Mouse (Mus musculus): Measurements from ENCODE around the gene Padi2. TPM values are rescaled to one million over a fixed set of nuclear protein-coding genes. Genes with fewer than 3 reads are reported as not detected.

The Padi2 gene
- polyA plus RNA-seq, 1 experiment from 2014 or later: 2.4 TPM

- no peak for DNase-seq (ENCODE audit: low spot score)
- Histone ChIP-seq H3K27me3 (replicated peaks; ENCODE audit: control insufficient read depth, insufficient read depth, low read length) (peaks cover 8% of the 10 kb centered on the region), H3K9me3 (ENCODE audit: control insufficient read depth, low read length) (no peaks in the 10 kb centered on the region), H3K27ac (ENCODE audit: low read depth, low read length) (no peak overlapping the region), H3K4me3 (ENCODE audit: low read depth, low read length) (no peak overlapping the region), H3K4me1 (replicated peaks; ENCODE audit: control insufficient read depth, insufficient read depth, low read length) (peaks cover 8% of the 10 kb centered on the region; the same call in 1 of the 2 replicates), H3K9ac (ENCODE audit: low read depth, low read length) (no peak overlapping the region), H3K36me3 (ENCODE audit: control insufficient read depth, insufficient read depth, low read length) (no peaks in the 10 kb centered on the region), H3K4me2 (no peak overlapping the region)
- 77% methylated on average over 8 of the region's 8 CpGs for WGBS
- no peak for ATAC-seq (replicated peaks; ENCODE audit: low FRiP score)
These were observed 36.2 kb upstream of the Padi2 start for GRCm38 (mm10) chr4:140869945-140870344.

GRCm38 (mm10) chr4:140870876-140871275 is 35.3 kb upstream of the Padi2 start:
- no peaks in the 10 kb centered on the region for H3K9me3 ChIP-seq (ENCODE audit: control insufficient read depth, low read length)
- WGBS: 77% methylated on average over 7 of the region's 7 CpGs
- no peak for ATAC-seq (replicated peaks; ENCODE audit: low FRiP score)
- H3K9ac ChIP-seq (ENCODE audit: low read depth, low read length): no peak overlapping the region
- H3K4me3 ChIP-seq (ENCODE audit: low read depth, low read length): no peak overlapping the region
- H3K36me3 ChIP-seq (ENCODE audit: control insufficient read depth, insufficient read depth, low read length): no peaks in the 10 kb centered on the region
- H3K27me3 ChIP-seq (replicated peaks; ENCODE audit: control insufficient read depth, insufficient read depth, low read length): peaks cover 8% of the 10 kb centered on the region
- no peak overlapping the region for H3K4me2 ChIP-seq
- peaks cover 8% of the 10 kb centered on the region; the same call in 1 of the 2 replicates for H3K4me1 ChIP-seq (replicated peaks; ENCODE audit: control insufficient read depth, insufficient read depth, low read length)
- DNase-seq (ENCODE audit: low spot score): no peak
- H3K27ac ChIP-seq (ENCODE audit: low read depth, low read length): no peak overlapping the region

GRCm38 (mm10) chr4:140871376-140871775 is 34.8 kb upstream of the Padi2 start:
- H3K4me2 ChIP-seq: no peak overlapping the region
- peaks cover 8% of the 10 kb centered on the region for H3K27me3 ChIP-seq (replicated peaks; ENCODE audit: control insufficient read depth, insufficient read depth, low read length)
- no peak overlapping the region for H3K27ac ChIP-seq (ENCODE audit: low read depth, low read length)
- H3K9ac ChIP-seq (ENCODE audit: low read depth, low read length): no peak overlapping the region
- ATAC-seq (replicated peaks; ENCODE audit: low FRiP score) (no peak), DNase-seq (ENCODE audit: low spot score) (no peak)
- no peak overlapping the region for H3K4me3 ChIP-seq (ENCODE audit: low read depth, low read length)
- H3K36me3 ChIP-seq (ENCODE audit: control insufficient read depth, insufficient read depth, low read length): no peaks in the 10 kb centered on the region
- peaks cover 8% of the 10 kb centered on the region; the same call in 1 of the 2 replicates for H3K4me1 ChIP-seq (replicated peaks; ENCODE audit: control insufficient read depth, insufficient read depth, low read length)
- H3K9me3 ChIP-seq (ENCODE audit: control insufficient read depth, low read length): no peaks in the 10 kb centered on the region
- WGBS: 75% methylated on average over 3 of the region's 3 CpGs

GRCm38 (mm10) chr4:140871851-140872685 is 34.1 kb upstream of the Padi2 start:
- Histone ChIP-seq H3K4me3 (ENCODE audit: low read depth, low read length) (no peak overlapping the region), H3K9me3 (ENCODE audit: control insufficient read depth, low read length) (no peaks in the 10 kb centered on the region), H3K36me3 (ENCODE audit: control insufficient read depth, insufficient read depth, low read length) (no peaks in the 10 kb centered on the region), H3K4me2 (no peak overlapping the region), H3K27me3 (replicated peaks; ENCODE audit: control insufficient read depth, insufficient read depth, low read length) (peaks cover 8% of the 10 kb centered on the region), H3K27ac (ENCODE audit: low read depth, low read length) (no peak overlapping the region), H3K9ac (ENCODE audit: low read depth, low read length) (no peak overlapping the region), H3K4me1 (replicated peaks; ENCODE audit: control insufficient read depth, insufficient read depth, low read length) (peaks cover 8% of the 10 kb centered on the region; the same call in 1 of the 2 replicates)
- DNase-seq (ENCODE audit: low spot score) (no peak), ATAC-seq (replicated peaks; ENCODE audit: low FRiP score) (no peak)
- 66% methylated on average over 8 of the region's 8 CpGs for WGBS

- WGBS: 78% methylated on average over 5 of the region's 5 CpGs
- H3K27me3 ChIP-seq (replicated peaks; ENCODE audit: control insufficient read depth, insufficient read depth, low read length): peaks cover 8% of the 10 kb centered on the region
- DNase-seq (ENCODE audit: low spot score): no peak
These were observed 33.5 kb upstream of the Padi2 start for GRCm38 (mm10) chr4:140872686-140872992.

GRCm38 (mm10) chr4:140873011-140873410 is 33.1 kb upstream of the Padi2 start:
- H3K4me1 ChIP-seq (replicated peaks; ENCODE audit: control insufficient read depth, insufficient read depth, low read length): peaks cover 8% of the 10 kb centered on the region; the same call in 1 of the 2 replicates
- H3K9ac ChIP-seq (ENCODE audit: low read depth, low read length): no peak overlapping the region
- H3K36me3 ChIP-seq (ENCODE audit: control insufficient read depth, insufficient read depth, low read length): no peaks in the 10 kb centered on the region
- no peaks in the 10 kb centered on the region for H3K9me3 ChIP-seq (ENCODE audit: control insufficient read depth, low read length)
- H3K27me3 ChIP-seq (replicated peaks; ENCODE audit: control insufficient read depth, insufficient read depth, low read length): peaks cover 8% of the 10 kb centered on the region
- H3K4me3 ChIP-seq (ENCODE audit: low read depth, low read length): no peak overlapping the region
- WGBS: 50% methylated on average over 11 of the region's 11 CpGs
- H3K4me2 ChIP-seq: no peak overlapping the region
- ATAC-seq (replicated peaks; ENCODE audit: low FRiP score): no peak
- DNase-seq (ENCODE audit: low spot score): no peak
- H3K27ac ChIP-seq (ENCODE audit: low read depth, low read length): no peak overlapping the region

More at GRCm38 (mm10) chr4:140872686-140872992, 33.5 kb upstream of the Padi2 start:
- H3K4me1 ChIP-seq (replicated peaks; ENCODE audit: control insufficient read depth, insufficient read depth, low read length): peaks cover 8% of the 10 kb centered on the region; the same call in 1 of the 2 replicates
- no peaks in the 10 kb centered on the region for H3K36me3 ChIP-seq (ENCODE audit: control insufficient read depth, insufficient read depth, low read length)
- H3K27ac ChIP-seq (ENCODE audit: low read depth, low read length): no peak overlapping the region
- no peaks in the 10 kb centered on the region for H3K9me3 ChIP-seq (ENCODE audit: control insufficient read depth, low read length)
- H3K9ac ChIP-seq (ENCODE audit: low read depth, low read length): no peak overlapping the region
- no peak for ATAC-seq (replicated peaks; ENCODE audit: low FRiP score)
- H3K4me3 ChIP-seq (ENCODE audit: low read depth, low read length): no peak overlapping the region
- H3K4me2 ChIP-seq: no peak overlapping the region

- WGBS: 80% methylated on average over 8 of the region's 8 CpGs
- H3K4me3 ChIP-seq (ENCODE audit: low read depth, low read length): no peak overlapping the region
These were observed 30.0 kb upstream of the Padi2 start for GRCm38 (mm10) chr4:140876161-140876560.

GRCm38 (mm10) chr4:140876681-140877080 is 29.5 kb upstream of the Padi2 start:
- no peaks in the 10 kb centered on the region for H3K36me3 ChIP-seq (ENCODE audit: control insufficient read depth, insufficient read depth, low read length)
- H3K27ac ChIP-seq (ENCODE audit: low read depth, low read length): no peak overlapping the region
- no peaks in the 10 kb centered on the region for H3K9me3 ChIP-seq (ENCODE audit: control insufficient read depth, low read length)
- WGBS: 45% methylated on average over 6 of the region's 6 CpGs
- DNase-seq (ENCODE audit: low spot score) (no peak), ATAC-seq (replicated peaks; ENCODE audit: low FRiP score) (no peak)
- no peaks in the 10 kb centered on the region for H3K4me1 ChIP-seq (replicated peaks; ENCODE audit: control insufficient read depth, insufficient read depth, low read length)
- no peak overlapping the region for H3K4me3 ChIP-seq (ENCODE audit: low read depth, low read length)
- no peak overlapping the region for H3K4me2 ChIP-seq
- no peak overlapping the region for H3K9ac ChIP-seq (ENCODE audit: low read depth, low read length)
- H3K27me3 ChIP-seq (replicated peaks; ENCODE audit: control insufficient read depth, insufficient read depth, low read length): no peaks in the 10 kb centered on the region; the same call in 1 of the 2 replicates

More at GRCm38 (mm10) chr4:140876161-140876560, 30.0 kb upstream of the Padi2 start:
- H3K4me2 ChIP-seq: no peak overlapping the region
- H3K9ac ChIP-seq (ENCODE audit: low read depth, low read length): no peak overlapping the region
- no peak for ATAC-seq (replicated peaks; ENCODE audit: low FRiP score)
- no peaks in the 10 kb centered on the region for H3K36me3 ChIP-seq (ENCODE audit: control insufficient read depth, insufficient read depth, low read length)
- H3K27me3 ChIP-seq (replicated peaks; ENCODE audit: control insufficient read depth, insufficient read depth, low read length): no peaks in the 10 kb centered on the region; the same call in 1 of the 2 replicates
- no peaks in the 10 kb centered on the region for H3K9me3 ChIP-seq (ENCODE audit: control insufficient read depth, low read length)
- H3K27ac ChIP-seq (ENCODE audit: low read depth, low read length): no peak overlapping the region
- no peaks in the 10 kb centered on the region; the same call in 1 of the 2 replicates for H3K4me1 ChIP-seq (replicated peaks; ENCODE audit: control insufficient read depth, insufficient read depth, low read length)
- no peak for DNase-seq (ENCODE audit: low spot score)

GRCm38 (mm10) chr4:140877441-140877840 is 28.7 kb upstream of the Padi2 start:
- no peak for DNase-seq (ENCODE audit: low spot score)
- Histone ChIP-seq H3K4me3 (ENCODE audit: low read depth, low read length) (no peak overlapping the region), H3K36me3 (ENCODE audit: control insufficient read depth, insufficient read depth, low read length) (no peaks in the 10 kb centered on the region), H3K9me3 (ENCODE audit: control insufficient read depth, low read length) (0 out of 2 replicates have a peak, but pooled peaks cover 1% of the 10 kb centered on the region), H3K27ac (ENCODE audit: low read depth, low read length) (no peak overlapping the region), H3K27me3 (replicated peaks; ENCODE audit: control insufficient read depth, insufficient read depth, low read length) (no peaks in the 10 kb centered on the region), H3K4me1 (replicated peaks; ENCODE audit: control insufficient read depth, insufficient read depth, low read length) (no peaks in the 10 kb centered on the region), H3K9ac (ENCODE audit: low read depth, low read length) (no peak overlapping the region), H3K4me2 (no peak overlapping the region)
- ATAC-seq (replicated peaks; ENCODE audit: low FRiP score): no peak
- 64% methylated on average over 9 of the region's 9 CpGs for WGBS
